Mouse (Mus musculus): ENCODE measurements around the gene Fam181a. TPM values are rescaled to one million over a fixed set of nuclear protein-coding genes. Genes with fewer than 3 reads are reported as not detected.

The Fam181a gene
- not detected for total RNA-seq (2021)
- long read RNA-seq, experiment 1, result 0 reads
- long read RNA-seq, experiment 2, result 0 reads

DNA sequence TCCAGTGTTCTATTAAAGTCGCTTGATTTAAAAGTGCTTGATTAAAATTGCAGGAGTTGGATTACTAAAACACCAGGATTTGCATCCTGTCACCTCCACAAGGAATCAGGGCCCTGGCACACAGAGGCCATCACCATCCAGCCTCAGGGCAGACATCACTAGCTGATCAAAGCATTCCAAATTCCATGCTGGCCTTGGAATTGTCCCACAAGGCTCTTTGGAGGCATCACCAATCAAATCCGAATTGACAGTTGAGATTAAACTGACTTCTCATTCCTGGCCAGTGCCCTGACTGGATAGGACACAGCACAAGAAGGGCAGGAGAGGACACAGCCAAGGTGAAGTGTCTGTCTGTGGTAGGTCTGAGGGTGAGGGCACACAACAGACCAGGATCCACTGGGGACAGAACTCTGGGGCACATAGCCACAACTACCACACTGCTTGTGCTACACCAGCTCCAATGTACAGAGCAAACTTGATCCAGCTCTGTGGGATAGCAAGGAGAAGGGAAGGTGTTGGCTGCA, at the start of gene Fam181a:
TSS of gene Fam181a (plus strand) at position 232 of the 524 bp plus-strand sequence.
- no peak for DNase-seq

DNA sequence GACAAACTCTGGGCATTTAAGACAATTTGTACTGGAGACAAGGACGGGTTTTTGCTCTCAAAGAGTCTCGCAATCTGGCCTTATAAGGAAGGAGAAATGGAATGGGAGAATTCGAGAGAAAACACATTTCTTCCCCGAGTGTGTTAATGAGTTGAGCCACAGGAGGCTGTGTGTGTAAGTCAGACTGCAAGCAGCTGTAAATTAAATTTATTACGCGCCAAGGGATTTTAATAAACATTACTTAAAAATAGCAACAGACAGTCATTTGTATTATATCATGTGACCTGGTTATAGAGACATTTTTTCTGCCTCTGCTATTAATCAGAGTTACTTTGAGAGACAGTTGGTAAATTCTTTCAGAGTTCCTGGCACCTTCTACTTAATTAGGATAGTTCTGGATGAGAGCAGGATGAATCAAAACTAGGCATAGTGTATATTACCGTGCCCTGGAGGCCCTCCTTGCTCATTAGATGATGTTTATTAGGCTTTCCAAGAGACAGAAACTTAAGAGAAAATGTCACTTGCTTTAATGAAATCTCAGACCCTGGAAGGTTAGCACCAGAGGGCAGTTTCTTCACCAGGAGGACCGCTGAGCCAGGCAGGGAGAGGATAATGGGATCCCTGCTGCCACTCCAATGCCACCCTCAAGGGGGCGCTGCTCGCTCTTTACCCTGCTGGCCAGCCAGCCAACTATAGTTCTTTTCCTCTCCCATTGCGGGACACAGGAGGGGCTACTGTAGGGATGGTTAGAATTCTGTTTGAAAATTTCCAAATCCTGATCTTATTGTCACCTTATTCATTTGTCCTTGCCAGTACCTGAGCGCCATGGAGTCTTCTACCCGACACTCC, 48.5 kb upstream of the Fam181a start:
- no peak for DNase-seq

DNA sequence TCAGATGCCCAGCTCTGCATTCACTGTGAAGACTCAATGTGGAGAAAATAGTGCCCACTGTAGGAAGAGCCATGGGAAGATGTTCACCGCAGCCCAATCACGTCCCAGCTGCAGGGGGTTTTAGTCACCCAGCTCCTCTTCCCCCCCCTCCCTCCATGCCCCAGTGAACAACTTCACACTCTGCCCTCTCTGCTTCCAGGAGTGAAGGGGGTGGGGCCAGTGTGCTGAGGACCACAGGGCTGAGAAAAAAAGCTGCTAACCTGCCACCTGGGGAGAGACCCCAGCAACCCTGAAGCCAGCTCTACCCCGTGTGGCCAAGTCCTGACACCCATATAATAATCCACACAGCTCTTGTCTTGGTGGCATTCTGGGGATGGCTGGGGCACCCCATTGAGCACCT, 44.2 kb upstream of the Fam181a start:
- DNase-seq, result no peak

GRCm38 (mm10) chr12:103272176-103272575, 38.6 kb upstream of the Fam181a start:
- no peak for DNase-seq

DNA sequence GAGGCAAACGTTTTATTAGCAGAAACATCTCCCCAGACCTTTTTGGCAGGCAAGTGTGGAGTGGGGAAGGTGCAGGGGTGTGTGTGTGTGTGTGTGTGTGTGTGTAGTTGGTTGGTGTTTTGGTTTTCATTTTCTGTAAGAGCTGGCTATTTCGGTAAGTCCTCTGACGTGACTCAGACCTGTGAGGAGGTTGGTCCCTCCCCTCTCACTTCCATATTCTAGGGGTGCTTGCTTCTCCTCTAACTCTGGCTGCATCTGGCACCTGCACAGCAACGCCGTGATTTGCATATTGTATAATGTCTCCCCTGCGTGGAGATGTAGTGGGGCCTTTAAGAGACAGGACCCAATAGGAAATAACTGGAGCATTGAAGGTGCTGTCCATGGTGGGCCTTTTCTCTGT, 37.7 kb upstream of the Fam181a start:
- DNase-seq, result no peak

- no peak for DNase-seq
These were observed 37.0 kb upstream of the Fam181a start for GRCm38 (mm10) chr12:103273732-103274131.

DNA sequence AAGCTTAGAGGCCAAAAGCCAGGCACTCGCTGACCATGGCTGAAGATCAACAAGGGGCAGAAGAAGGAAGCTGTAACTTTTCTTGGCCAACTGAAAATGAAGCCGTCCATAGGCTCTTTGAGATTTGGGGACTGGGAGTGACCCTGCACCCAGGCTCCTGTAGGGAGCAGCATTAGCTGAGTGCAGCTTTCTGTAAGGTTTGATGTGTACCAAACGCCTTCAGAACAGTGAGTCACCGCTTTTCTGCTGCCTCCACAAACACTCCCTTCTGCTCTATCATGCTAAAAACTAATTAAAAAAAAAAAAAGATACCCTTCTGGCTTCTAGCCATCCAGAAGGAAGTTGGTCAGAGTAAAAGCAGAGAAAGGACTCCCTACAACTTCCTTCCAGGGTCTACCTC, 34.4 kb upstream of the Fam181a start:
- no peak for DNase-seq

DNA sequence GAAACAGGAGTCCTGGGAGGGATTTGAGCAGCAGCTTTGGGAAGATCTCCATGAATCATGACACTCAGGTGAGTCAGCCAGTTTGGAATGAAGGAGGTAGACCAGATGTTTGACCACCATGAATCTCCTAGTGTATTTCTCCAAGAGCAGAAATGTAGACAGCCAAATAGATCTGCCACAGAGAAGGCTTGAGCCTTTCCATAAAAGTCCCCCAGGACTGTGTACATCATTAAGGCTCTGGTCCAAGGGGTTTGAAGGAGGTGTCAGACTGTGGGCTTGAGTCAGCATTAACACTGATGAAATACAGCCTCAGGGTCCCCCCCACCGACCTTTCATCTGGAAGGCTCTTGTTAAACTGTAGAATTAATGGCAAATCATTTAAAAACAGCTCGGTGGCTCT, 29.3 kb upstream of the Fam181a start:
- no peak for DNase-seq

GRCm38 (mm10) chr12:103281912-103282311, 28.9 kb upstream of the Fam181a start:
- DNase-seq, result peak; percentile 70

DNA sequence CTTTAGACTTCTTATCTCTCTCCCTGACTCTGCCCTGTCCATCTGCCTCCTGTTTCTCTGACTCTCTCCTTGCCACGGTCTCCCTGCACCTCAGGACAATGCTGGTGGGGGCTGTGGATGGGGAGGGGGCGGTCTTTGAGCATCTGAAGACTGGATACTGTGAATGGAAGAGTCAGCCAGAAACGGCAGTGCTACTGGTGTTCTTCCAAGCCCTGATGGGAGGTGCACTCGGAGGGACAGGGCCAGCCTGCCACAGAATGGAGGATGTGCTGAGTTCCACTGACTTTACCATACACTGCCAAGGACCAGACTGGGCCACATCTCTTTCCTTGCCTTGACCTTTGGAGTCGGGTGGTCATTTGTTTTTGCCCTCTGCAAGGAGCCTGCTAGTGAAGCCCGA, 27.8 kb upstream of the Fam181a start:
- DNase-seq, result peak; percentile 23

GRCm38 (mm10) chr12:103283411-103283810, 27.4 kb upstream of the Fam181a start:
- peak; percentile 82 for DNase-seq

- no peak for DNase-seq
These were observed 23.5 kb upstream of the Fam181a start for GRCm38 (mm10) chr12:103287276-103287675.

DNA sequence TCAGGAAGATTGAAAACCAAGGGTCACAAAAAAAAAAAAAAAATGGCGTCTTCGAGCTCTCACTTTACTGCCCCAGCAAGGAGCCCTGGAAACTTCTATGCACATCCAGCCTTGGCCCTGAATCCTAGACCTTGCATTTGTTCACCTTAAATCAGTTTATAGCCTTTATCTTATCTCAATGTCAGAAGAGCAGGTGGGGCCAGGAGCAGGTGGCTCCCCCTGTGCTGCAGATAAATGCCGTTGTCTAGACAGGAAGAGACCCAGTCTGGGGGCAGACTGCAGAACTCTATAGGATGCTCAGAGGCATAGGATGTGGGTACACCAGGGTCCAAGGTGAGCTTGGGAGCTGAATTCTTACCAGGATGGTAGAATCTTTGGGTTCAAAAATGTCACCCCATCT, 18.4 kb upstream of the Fam181a start:
- no peak for DNase-seq

DNA sequence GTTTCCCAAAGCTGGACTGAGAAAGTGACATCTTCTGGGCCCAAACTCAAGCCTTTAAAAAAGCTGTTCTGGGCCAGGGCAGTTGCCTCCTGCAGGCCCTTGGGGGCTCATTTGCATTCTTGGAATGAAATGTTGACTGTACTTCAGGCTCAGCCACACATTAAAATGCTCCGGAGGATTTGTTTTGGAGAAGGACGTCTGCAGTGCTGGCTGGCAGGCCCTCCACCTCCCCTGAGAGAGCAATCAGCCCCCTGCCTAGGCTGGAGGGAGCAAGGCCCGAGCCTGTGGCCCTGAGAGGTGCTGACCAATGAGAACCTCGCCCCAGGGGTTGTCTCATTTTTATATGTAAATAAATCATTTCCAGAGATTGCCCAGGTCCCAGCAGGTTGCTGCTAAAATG, 14.5 kb upstream of the Fam181a start:
- no peak for DNase-seq

- DNase-seq, result no peak
These were observed 10.3 kb upstream of the Fam181a start for GRCm38 (mm10) chr12:103300493-103300892.

GRCm38 (mm10) chr12:103301645-103302044, 9.1 kb upstream of the Fam181a start:
- no peak for DNase-seq

DNA sequence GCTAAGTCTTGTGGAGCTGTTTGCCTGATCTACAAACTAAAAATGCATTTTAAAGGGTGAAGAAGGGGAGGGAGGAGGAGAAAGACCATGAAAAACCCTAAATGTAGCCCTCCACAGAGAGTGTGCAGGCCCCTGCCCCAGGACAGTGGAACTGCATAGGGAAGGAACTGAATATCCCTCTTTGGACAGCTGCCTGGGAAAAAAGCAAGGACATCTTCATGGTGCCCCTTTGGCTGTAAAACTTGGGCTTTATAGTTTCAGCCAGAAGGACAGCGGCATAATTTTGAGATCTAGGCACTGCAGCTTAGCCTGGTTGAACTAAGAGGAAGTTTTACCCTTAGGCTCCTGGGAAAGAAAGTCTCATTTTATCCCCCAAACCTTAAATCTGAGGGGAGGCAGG, 7.8 kb upstream of the Fam181a start:
- no peak for DNase-seq

GRCm38 (mm10) chr12:103306224-103306623, 4.6 kb upstream of the Fam181a start:
- no peak for DNase-seq

- DNase-seq, result no peak
These were observed 4.1 kb upstream of the Fam181a start for GRCm38 (mm10) chr12:103306720-103307119.

DNA sequence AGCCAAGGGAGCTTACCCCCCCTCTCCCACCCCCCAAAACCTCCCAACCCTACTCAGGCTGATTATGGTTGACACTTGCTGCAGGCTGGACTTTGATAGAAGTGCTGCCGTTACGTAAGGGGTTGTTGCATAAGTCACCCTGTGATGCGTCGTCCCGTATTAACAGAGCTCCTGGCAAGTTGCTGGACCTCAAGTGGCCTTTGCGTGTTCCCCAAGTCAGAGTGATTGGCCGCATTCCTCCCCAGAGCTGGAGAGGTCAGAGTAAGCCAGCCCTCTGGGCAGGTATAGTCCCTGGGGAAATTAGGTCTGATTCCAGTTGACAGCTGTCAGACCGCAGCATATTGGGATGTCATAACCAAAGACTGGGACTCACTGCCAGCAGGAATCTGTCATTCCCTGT, 1.1 kb downstream of the Fam181a start:
- DNase-seq, result no peak

DNA sequence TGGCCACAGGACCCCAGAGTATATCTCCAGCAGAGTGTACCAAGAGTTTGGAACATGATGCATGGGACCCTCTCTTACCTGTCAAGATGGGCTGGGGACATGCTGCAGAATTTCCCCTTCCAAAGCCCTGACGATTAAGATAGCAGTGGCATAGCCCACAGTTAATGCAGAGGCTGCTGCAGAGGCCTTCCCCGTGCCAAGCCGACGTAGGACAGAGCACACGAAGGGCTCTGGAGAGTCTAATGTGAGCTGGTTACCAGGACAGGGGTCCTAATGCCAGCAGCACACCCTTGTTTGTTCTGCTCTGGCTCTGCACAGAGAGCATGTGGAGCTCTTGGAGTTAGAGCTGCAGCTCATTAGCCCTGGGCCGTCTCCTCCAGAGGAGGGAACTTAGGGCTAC, 2.5 kb downstream of the Fam181a start:
- no peak for DNase-seq

DNA sequence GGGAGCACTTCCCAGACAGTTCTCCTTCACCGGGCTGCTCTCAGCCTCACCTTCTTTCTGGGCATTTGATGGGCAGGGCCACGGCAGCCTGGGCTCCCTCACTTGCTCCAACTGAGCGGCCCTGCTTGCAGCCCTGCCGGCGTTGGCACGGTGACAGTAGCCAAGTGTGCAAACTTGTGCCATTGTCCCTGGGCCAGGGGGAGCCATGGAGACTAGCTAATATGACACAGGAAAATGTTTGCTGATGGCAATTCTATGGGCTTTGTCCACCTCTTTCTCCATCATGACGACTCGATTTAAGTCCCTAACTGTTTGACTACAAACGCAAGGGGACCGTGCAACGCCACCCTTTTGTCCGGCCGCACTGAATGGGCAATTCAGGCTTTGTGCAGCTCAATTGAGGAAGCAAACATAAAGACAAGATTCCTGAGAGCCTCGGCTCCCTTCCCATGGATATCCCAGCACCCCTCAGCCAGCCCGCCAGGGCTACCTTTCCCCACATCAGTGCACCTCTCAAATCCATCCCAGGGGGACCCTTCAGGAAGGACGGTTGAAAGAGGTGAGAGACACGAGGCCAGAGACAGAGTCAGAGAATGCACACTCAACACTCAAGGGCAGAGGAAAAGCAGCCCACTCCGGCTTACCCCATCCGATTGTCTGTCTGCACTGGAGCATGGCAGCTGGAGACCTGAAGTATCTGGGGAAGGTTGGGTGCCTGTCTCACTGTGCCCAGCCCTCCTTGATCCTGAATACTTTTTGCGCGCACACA, 3.3 kb downstream of the Fam181a start:
- DNase-seq, result no peak
